Mouse (Mus musculus): ENCODE data around the gene Macf1.

The Macf1 gene

DNA sequence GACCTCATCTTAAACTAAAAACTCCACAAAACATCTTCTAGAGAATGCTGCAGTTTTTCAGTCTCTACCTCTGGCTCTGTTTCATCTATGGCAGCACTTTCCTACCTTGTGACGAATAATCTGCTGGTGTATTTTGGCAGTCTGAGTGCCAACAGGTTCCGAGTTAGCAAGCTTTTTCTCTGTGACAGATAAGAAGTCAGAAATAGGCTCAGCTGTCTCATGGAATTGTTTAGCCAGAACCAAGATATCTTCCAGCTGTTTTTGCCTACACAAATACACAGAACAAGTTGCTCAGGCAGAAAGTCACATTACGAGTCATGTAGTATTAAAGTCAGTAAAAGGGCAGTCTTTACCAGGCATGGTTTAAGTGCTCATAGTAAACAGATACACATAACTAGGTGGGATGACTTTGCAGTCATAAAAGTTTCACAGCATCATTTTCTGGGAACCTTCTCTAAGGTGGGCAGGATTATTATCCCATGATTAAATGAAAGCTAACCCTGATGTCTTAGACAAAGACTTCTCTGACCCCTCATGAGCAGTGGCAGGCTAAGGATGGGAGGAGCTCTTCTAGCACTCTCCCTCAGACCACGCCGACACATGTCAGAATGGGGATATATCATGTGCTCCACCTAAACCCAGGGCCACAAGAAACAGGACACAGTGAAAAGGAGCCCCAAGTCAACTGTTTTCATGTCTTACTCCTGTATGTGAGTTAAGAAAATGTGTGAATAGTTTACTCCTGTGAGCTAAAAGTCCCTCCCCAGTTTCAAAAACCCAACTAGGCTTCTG, 286.3 kb downstream of the Macf1 start:
- no peak for DNase-seq

DNA sequence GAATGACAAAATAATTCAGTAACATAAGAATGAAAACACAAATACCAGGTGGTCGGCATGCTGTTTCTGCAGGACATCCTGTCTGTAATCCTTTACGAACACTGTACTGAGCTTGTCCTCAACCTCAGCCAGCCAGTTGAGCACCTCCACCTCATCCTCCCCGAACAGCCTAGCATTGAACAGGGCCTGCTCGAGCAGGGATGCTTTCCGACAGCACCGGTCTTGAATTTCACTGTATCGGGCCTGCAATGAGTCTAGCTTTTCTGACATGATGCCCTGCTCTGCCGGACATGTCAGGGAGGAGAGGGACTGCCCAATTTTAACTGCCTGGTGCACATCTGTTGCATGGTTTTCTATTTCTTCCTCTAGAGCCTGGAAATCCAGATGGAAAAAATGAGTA, 287.1 kb downstream of the Macf1 start:
- no peak for DNase-seq

DNA sequence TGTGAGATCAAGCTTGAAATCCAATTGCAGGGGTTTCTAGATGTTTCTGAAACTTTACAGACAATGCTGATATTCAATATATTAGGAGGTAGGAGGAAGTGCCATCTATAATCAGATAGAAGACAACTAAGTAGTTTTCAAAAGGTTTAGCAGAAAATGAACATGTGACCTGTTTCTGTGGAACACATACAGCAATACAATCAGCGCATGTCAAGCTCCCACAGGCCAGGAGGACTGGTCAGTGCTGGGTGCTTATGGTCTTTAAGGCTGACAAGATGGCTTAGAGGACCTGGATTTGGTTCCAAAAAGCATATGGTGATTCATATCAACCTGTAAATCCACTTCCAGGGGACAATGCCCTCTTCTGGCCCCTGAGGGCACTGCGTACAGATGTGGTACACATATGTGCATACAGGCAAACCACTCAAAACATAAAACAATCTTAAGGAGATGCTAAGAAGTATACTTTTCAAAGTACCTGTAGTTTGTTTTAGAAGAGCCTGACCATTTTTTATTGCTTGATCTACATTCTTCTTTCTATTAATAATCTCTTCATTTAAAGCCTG, 288.6 kb downstream of the Macf1 start:
- no peak for DNase-seq

DNA sequence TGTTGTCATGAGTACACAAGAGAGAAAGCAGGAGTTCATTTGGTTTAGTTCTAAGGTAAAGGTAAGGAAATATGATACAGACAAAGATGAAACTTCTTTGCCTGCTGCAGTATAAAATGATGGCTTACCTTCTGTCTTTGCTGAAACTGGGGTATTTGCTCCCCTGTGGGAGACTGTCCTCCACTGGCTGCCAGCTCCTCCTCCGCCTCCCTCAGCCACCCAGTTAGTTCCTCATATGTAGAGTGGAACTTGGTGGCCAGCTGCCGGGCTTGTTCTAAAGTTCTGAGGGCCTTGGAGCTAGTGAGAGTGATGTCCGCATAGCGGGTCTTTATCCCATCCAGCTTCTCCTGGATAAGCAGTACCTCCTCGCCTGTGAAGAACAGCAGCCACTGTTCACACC, 289.3 kb downstream of the Macf1 start:
- DNase-seq: no peak

DNA sequence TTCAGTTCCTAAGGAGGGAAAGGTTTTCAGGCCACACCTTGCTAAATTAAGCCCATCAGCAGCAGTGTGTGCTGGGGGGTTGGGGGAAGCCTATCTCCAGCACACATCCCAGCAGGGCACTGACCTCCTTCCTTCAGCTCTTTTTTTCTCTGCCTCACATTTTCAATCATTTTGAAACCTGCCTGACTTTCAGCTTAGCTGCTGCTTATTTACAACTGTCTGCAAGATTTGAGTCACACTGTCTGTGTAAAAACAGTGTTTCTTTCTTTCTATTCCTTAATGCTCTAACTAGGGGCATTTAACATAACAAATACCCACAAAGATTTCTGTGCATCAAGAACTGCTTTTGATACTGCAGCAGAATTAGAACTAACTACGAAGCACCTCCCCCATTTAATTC, 289.9 kb downstream of the Macf1 start:
- no peak for DNase-seq

DNA sequence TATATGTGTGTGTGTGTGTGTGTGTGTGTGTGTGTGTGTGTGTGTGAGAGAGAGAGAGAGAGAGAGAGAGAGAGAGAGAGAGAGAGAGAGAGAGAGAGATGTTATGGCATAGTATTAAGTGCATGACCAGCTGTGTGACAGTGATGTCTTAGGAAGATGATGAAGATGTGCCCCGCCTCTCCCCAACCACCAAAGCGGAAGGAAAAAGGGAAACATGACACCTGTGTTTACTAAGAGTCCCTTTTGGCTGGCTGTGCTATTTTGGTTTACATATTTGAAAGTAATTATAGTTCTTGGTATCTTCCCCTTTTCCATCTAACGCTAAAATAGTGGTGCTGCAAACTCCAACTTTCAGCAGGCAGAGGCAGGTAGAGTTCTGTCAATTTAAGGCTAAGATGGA, 291.2 kb downstream of the Macf1 start:
- no peak for DNase-seq

DNA sequence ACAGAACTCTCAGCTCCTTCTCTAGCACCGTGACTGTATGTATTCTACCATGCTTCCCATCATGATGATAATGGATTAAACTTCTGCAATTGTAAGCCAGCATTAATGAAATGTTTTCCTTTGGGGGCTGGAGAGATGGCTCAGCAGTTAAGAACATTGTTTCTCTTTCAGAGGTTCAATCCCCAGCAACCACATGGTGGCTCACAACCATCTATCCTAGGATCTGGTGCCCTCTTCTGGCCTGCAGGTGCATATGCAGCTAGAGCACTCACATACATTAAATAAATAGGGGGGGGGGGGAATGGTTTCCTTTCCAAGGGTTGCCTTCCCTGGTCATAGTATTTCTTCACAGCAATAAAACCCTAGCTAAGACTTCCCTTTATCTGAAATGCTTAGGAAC, 292.0 kb downstream of the Macf1 start:
- DNase-seq: peak in 1 of 2 experiments; percentile 26

DNA sequence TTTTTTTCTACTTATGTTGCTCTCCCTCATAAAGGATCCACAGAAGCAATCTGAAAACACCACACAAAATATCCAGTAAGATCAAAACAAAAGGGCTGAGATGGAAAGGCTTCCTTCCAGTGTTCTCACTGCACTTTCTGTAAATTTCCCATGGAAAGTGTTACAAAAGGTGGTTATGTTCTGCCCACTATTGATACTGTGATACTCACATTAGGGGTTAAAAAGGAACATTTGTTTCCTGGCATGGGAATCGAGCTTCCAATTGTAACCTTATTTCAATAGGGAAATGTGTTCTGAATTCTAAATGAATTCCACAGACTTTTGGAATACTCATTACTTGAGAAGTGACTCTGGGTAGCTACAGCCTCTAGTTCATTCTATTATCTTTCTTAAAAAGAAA, 299.1 kb downstream of the Macf1 start:
- no peak for DNase-seq

DNA sequence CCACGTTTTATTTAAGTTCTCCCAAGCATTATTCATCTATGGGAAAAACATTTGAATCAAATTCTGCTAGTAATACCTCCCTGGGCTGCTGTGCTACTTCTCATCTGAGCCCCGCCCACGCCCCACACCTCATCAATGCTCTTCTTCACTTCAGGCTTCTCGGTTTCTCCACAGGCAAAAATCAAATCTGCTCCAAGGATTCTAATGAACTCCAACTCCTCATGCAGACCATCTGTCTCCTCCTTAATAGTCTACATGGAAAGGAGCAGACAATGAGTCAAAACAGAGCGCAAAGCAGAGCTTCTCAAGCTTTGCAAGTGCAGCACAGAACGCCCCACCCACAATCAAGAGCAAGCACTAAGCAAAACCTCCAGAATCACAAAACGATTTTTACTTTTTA, 301.0 kb downstream of the Macf1 start:
- DNase-seq: no peak

DNA sequence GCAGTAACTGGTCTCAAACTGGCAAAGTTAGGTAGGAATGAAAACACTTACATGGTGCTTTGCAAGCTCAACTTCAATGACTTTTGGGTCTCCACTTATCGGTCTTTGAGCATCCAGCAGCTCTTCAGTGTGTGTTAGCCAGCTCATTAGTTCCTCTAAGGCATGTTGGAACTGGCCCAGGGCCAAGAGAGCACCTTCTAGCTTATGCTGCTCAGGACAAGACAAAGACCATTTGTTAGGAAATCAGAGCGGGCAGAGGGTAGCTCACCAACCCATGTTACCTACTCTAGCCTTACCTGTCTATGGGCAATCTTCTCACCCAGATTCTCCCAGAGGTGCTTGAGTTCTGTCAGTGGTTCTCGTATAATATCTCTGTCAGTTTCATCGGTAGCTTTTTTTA, 302.1 kb downstream of the Macf1 start:
- DNase-seq: no peak

DNA sequence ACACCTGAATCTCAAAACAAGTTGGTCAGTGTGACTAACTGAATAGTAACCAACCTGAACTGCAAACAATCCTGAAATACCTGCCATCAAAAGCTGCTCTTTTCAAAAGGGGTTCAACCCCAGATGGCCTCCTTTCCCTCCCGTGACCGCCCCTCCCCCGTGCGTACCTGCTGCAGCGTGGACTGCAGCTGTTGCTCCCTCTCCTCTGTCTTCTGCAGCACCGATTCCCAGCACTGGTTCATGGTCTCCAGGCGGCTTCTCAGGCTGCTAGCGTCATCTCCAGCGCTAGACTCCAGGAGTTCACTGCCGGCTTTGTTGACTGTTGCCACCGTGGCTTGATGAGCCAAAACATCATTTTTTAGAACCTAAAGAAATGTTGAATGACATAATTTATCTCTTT, 302.6 kb downstream of the Macf1 start:
- DNase-seq: no peak

DNA sequence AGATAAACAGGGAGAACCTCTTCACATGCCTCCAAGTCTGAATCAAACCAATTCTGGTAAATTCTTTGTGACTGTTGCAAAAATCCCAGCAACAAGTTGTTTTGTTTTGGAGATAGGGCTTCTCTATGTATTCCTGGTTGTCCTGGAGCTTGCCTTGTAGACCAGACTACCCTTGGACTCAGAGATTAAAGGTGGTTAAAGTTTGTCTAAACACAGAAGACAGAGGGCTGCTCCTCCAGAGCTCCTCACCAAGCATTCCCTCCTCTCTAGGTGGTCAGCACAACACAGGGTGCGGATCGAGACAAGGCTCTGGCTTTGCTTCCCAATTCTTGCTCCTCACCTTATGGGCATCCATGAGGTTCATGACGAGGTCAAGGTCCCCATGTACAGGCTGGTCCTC, 308.1 kb downstream of the Macf1 start:
- DNase-seq: no peak

DNA sequence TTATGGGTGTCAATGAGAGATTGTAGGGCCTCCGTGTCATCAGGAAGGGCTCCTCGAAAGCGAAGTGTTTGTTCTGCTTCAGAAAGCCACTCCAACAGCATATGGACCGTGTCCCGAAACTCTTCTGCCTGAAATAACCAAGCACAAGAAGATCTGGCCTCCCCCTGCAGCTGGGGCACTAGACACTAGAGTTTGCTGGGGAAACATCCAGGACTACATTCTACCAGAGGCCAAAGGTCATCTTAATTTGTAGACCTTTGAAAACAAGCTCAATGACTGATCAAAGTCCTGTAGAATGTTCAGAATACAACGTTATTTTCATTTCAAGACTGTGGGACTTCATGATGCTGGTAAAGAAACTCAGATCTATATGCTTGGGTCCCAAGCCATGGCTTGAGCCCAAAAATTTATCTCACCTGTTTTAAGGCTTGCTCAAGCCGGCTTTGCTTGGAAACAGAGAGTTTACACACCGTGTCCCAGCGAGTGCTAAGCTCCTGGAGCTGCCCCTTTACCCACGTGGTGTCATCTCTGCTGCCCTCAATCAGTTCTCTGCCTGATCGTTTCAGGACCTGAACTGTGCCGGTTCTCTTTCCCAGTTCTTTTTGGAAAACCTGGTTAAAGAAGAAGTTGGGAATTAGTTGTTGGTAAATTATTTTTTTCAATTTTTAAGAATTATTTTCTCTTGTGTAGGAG, 309.7 kb downstream of the Macf1 start:
- no peak for DNase-seq

DNA sequence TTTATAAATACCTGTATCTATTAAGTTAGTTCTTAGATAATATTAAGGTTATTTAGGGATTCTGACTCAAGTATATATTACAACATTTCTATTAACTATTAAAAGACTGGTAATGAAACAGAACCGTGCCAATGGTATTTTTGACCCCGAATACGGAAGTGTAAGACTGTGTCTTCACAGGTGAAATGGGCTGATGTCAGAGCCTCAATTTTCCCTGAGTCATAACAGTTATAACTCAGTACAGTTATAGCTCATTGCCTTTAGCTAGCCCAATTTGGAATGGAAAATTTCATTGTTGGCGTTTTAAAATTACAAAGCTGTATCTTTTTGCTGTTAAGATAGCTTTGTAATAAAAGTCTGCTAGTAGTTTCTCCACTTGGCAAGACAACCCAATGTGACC, 320.6 kb downstream of the Macf1 start:
- DNase-seq: no peak

DNA sequence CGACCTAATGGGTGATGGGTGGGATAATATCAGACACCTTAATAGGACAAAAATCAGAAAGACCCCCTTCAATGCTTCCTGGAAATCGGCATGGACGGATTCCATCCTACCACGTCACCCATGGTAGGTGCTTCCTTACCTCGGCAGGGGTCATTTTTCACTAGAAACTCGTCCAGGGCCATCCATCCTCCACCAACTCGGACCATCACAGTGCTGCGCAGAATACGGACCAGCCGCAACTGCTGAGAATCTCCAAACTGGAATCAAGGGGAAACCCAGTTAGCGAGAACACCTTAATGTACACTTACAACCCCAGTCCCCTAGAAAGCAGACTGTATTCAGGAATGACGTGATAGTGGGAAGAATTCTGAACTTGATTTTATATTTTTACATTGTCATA, 323.4 kb downstream of the Macf1 start:
- DNase-seq: no peak

DNA sequence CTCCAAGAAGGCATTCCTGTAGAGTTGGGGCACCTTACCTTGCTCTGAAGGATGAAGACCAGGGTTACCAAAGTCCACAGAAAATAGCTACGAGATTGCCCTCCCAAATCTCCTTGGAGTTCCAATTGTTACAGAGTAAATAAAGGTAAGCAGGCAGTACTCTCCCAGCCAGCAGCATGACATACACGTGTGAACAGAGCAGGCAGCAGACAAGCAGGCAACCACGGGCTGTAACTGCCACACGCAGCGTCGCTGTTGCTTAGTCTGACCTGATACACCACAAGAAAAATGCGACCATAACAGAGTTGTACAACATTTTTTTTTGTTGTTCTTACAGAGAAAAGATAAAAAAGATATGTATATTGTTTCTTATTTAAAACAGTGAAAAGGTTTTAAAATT, 325.5 kb downstream of the Macf1 start:
- DNase-seq: no peak

DNA sequence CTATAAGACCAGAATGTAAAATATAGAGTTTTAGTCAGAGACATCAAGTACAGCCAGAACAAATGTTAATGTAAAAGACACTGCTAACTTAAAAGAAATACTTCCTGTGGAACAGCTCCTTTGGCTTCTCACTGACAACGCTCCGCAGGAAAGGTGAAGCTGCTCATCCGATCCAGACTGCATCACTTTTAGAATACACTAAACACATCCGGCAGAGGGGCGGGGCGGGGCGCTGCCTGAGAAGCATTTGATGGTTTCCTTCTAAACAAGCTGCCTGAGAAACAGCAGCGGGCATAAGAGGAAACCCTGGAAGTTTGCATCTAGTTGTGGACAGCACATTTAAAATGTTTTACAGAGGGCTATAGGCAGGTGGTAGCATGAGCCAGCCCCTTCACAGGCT, 328.2 kb downstream of the Macf1 start:
- no peak for DNase-seq

DNA sequence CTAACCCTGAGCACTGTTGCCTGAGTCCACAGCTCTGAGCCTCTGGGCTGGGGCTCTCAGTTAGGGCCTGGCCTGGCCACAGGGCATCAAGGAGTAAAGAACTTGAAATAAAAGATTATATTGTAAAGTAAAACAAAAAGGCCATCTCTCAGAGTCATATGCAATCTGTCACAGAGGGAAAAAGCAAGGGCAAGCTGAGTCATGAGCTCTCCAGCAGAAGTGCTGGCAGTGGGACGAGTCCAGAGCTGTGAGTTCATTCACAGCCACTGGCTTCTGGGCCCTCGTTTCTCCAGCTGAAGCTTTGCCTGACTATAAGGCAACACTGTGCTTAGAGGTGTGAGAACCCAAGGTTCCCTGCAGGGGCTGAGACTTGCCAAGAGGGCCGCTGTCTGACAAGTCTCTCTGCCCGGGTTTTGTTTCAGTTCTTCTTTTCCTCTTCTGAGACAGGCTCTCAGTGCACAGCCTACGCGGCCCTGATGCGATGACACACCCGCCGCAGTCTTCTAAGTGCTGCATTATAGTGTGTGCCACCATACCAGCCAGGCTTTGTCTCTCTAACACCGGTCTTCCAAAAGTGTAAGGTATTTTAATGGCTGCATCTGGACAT, 330.8 kb downstream of the Macf1 start:
- DNase-seq: peak in 1 of 2 experiments; percentile 33

DNA sequence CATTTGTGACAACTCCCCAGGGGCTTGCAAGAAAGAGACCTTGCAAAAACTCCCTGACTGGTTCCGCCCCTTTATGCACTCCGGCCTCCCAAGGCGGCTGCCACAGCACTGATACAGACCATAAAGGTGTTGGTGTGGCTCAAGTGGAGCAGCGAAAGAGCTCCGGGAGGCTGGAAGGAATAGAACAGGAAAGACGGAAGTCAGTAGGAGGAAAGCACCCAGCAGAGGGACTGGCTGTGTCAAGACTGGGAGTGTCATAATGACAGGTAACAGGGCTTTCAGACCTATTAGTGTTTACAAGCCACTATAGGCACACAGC, 340.7 kb downstream of the Macf1 start:
- DNase-seq: no peak

DNA sequence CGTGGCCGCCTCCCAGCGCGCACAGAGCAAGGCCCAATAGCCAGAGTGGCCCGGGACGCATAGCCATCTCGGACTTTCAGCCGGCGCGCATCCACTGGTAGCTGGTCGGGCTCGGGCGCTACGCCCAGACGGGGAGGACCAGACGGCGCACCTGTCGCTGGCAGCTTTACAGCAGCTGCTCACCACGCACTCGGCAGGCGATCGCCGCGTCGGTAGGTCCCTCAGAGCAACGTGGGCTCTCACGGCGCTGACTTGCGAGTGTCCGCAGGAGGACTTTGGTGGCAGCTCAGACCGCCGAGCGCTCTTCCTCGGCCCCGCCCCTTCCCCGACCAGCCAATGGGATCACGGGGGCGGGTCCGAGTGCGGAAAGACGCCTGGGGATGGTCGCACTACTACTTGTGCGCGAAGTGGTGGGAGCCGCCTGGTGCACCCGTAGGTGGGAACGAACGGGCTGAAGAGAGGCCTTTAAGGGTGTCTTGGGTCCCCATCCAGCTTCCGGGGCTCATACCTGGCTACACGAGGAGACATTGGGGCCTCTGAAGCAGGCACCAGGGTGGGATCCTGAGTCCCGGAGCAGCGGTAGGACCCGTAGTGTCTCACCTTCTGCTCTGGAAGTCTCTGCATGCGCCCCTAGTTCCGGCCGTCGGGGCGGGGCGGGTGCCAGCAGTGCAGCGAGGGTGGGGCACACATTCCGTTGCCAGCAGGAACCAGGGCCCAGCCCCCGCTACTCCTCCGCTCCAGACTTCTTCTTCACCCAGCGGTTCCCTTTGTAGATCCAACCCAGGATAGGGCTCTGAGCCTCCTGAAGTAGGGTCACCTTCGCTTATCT, 341.3 kb downstream of the Macf1 start, which contains the start of gene Bmp8a:
TSS of gene Bmp8a (minus strand) at position 611 of the 829 bp plus-strand sequence.
- DNase-seq: peak; percentile 52 to 70

DNA sequence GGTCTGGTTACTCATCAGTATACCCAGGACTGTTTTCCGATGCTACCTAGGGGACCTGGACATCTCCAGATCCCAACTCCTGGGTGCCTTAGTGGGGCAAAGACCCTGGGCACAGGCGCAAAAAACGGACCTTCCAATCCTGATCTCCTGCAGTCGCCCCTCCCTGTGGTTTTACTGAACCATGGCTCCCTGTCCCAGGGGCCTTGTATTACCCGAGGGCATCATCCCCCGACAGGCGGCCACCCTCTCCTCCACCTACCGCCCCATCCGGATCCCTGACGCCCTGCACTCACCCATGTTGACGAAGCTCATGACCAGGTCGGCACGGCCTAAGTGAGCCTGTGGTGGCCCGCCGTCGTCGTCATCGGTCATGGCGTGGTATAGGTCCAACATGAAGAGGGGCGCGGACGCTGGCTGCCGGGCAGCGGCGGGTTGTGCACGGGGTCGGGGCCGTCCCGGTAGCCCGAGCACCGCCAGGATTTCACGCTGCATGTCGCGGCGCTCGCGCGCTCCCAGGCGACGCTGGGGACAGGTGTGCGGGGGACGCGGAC, 342.0 kb downstream of the Macf1 start:
- DNase-seq: peak in 1 of 2 experiments; percentile 7

DNA sequence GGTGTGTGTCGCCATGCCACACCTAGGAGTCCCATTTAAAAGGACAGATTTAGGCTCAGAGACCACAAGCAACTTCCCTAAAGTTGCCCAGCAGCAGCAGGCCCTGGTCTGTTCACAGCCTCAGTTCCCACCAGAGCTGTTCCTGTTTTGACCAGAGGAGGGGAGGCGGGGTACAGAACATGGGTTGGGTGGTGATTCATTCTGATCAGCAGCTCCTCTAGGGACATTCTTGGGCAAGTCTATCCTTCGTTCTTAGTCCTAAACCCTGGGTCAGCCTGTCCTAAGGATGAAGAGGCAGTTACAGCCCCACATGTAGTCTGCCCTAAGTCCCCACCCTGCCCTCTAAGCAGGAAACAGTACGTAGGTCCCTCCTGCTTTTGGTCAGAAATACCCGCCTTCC, 343.9 kb downstream of the Macf1 start:
- no peak for DNase-seq

DNA sequence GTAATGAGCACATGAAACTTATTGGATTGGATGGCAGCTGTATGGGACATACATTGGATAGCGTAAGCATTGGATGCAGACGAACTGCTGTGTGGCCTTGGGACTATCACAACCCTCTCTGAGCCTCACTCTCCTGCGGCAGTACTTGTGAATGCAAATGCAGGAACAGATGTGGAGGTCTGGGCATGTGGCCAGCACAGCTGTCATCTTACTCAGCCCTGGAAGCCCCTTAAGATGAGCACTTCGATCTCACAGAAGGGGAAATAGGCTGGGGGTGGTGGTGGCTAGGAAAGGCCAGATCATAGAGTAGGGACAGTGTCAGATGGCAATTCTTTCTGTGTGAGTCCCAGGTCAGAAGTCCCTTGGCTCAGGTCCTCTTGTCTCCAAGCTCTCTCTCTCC, 346.5 kb downstream of the Macf1 start:
- no peak for DNase-seq
